Mouse (Mus musculus): ENCODE data around the gene Ly6g6e. TPM values are rescaled to one million over a fixed set of nuclear protein-coding genes. Genes with fewer than 3 reads are reported as not detected.
"Not testable (repeated sequence)": the region's sequence is repeated elsewhere in the genome, so short reads cannot be mapped to it uniquely, and the experiment has no call there.

The Ly6g6e gene
- not detected in 2 replicates for total RNA-seq (2017)

DNA sequence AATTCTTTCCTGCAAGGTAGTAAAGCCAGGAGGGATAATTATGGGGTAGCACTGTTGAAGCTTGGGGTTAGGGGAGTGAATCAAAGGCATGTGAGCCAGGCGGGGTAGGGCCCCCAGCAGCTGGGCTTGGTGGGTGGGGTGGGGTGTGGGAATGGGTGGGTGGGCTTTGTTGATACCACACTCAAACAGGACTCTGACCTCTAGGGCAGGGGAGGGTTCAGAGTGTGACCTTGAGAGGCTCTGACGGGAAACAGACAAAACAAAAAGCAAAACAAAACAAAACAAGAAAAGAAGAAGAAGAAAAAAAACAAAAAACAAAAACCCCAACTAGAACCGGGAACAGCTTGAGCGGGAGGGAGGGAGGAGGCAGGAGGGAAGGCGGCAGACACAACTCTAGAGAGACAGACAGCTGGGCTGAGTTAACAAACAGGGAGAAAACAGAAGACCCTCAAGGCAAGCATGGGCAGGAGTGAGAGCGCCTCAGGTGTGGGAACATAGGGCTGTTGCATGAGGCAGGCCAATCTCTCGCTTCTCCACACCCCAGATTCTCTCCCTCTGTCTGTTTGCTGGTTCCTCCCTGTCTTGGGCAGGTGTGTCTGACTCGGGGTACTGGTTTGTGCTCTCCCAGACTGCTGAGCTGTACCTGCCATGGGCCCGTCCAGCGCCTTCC lies at the start of gene Ly6g6e:
Ly6g6e (plus strand) TSS at position 396 of the 670 bp plus-strand sequence.
- no peak for ATAC-seq (replicated peaks; ENCODE audit: low read depth, poor library complexity, severe bottlenecking)

DNA sequence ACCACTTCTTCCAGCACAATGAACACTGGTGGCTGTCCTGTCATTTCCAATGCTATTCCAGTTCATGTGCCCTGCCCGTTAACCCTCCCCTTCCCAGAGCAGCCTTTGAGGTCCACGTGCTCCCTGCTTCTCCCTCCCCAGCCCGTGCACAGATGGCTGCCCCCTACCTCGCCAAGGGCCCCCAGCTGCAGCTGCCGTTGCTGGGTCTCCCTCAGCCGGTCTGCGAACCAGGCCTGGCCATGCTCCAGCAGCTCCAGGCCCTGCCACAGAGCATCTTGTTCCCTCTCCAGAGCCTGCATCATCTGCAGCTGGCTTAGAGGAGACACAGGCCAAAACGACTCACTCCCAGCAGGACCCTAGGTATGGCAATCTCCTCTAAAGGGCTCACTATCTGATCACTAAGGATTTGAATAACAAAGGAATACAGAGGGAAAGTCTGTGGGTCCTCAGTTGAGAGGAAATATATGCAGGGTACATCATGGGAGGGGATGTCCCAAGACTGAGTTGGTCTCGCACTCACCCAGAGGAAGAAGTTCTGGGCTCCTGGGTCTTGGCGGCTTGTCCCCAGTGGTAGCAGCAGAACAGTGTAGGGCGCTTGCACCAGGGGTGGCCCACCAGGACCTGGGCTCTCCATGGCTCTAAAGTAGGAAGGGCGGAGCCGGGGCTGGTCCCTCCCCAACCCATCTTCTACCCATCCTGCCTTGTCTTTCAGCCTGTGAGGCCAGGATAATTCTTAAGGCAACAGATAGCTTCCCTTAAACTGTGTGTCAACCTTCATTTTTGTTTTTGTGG lies 49.2 kb upstream of the Ly6g6e start, which contains the start of gene Sapcd1:
Sapcd1 (minus strand) TSS at position 740 of the 792 bp plus-strand sequence.
- no peak for ATAC-seq (replicated peaks; ENCODE audit: low read depth, poor library complexity, severe bottlenecking)

DNA sequence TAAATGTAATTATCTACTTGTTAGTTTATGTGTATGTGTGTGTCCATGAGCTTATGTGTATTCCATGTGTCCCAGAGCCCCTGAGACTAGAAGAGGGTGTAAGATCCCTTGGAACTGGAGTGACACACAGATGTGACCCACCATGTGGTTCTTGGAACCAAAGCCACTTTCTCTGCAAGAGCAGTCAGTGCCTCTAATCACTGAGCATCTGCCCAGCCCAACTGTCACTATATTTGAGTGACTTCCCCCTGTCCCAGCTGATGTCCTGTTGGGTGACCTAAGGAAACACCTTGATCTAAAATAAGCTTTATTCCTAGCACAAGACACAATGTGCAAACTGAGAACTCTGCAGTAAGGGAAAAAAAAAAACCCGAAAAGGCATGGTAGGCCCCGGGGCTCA lies 48.4 kb upstream of the Ly6g6e start:
- ATAC-seq (replicated peaks; ENCODE audit: low read depth, poor library complexity, severe bottlenecking): no peak

DNA sequence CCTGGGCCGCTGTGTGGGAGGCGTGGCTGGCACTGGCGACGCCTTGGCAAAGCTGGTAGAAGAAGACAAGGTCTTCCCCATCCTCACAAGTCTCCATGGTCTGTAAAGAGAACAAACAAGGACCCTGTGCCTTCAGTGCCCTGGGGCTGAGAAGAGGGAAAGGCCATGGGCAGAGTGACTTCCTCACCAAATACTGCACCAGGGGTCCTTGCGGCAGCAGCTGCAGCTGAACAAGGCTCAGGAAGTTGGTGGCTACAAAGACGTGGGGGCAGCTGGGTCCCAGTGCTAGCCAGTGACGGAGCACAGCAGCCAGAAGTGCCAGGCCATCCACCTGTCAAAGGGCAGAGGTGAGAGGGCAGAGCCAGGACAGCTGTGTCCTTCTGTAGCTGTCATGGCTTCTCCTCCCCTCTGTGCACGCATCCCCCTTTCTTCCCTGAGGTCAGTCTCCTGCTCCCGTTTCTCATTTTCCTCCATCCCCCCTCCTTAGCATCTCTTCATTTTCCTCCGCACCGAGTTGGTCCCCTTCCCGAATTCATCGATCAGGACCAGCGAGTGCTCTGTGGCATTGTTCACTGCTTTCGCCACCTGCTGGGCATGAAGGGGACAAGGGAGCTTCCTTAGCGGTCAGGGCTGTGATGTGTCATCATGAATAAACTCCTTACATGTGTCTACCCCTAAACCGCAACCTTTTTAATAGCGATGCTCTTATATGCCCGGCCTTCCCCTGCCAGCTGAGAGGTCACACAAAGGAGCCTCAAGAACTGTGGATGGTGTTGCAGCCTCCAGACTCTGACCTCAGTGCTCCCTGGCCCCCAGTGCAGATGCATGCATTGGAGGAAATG lies 46.8 kb upstream of the Ly6g6e start:
- peak; percentile 67 for ATAC-seq (replicated peaks; ENCODE audit: low read depth, poor library complexity, severe bottlenecking)

DNA sequence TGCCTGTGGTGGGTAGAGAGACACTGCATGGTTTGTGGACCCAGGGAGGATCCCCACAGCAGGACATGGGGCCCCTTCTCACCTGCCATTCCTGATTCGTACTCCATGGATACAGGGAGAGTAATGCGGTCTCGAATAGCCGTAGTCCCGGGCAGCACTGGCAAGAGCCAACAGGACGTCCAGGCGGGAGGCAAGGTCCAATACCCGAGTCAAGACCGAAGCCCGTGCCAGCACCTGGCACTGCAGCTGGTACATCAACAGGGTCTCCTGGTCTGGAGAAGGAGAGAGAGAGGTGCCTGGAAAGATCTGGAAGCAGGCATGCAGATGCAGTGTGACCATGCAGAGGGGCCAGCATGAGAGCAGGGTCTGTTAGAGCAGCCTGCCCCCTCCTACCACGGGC lies 45.4 kb upstream of the Ly6g6e start:
- no peak for ATAC-seq (replicated peaks; ENCODE audit: low read depth, poor library complexity, severe bottlenecking)

DNA sequence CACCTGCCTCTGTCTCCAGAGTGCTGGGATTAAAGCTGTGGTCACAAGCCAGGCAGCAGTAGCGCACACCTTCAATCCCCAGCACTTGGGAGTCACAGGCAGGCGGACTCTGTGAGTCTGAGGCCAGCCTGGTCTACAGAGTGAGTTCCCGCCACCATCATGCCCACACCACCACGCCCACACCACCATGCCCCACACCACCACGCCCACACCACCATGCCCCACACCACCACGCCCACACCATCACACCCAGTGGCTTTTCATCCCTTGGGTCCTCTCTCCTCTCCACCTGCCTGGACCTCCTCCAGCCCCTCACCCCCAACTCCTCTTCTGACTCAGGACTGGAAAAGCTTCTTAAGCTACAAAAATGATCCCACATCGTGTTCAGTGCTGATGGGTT lies 44.8 kb upstream of the Ly6g6e start:
- no peak for ATAC-seq (replicated peaks; ENCODE audit: low read depth, poor library complexity, severe bottlenecking)

DNA sequence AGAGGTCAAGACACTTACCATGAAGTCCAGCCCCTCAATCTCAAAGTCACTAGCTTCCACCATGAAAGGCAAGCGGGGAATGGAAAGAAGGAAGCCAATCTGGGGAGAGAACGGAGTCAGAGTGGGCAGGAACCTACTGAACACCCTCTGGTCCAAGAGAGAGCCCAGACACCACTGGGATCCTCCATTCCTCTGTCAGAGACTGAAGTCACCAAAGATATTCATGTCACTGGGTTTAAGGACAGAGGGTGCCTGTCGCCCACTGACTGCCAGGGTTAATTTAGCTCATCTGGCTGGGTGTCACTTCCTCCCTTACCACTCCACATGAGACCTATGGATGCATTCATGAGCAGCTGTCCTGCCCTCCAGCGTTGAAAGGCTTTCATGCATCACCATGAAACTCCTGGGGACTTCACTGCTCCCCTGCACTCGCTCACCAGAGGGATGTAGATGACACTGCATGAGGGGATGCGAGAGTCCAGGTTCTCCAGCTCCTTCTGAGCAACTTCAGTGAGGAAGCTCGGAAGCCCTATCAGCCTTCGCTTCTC lies 44.3 kb upstream of the Ly6g6e start:
- ATAC-seq (replicated peaks; ENCODE audit: low read depth, poor library complexity, severe bottlenecking): 0 out of 2 replicates have a peak, but pooled peaks have one; percentile 19

DNA sequence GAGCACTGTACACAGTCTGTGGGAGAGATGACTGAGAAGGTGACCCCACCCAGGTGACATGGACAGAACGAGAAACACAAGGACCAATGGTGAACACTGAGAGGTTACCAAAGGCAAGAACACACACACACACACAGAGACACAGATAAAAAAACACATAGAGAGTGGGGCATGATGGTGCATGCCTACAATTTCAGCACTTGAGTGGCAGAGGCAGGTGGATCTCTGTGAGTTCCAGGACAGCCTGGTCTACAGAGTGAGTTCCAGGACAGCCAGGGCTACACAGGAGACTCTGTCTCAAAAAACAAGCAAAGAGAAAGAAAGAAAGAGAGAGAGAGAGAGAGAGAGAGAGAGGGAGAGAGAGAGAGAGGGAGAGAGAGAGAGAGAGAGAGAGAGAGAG lies 43.0 kb upstream of the Ly6g6e start:
- not testable (repeated sequence) for ATAC-seq (replicated peaks; ENCODE audit: low read depth, poor library complexity, severe bottlenecking)

DNA sequence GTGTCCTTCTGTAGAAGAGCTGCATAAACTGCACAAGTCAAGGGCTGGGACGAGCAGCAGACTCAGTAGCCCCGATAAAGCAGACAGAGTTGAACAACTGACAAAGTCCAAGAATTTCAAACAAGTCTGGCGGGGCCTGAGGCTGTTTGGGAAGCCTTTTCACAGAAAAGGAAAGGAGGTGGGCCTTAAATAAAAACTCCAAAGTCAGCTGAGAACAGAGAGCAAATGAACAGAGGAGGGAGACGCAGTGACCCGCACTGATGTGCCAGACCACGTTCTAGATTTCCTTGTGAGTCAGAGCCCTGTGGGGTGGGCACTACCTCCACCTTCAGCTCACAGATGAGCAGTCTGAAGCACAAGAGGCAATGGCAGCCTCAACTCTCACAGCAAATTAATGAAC lies 41.8 kb upstream of the Ly6g6e start:
- no peak for ATAC-seq (replicated peaks; ENCODE audit: low read depth, poor library complexity, severe bottlenecking)

DNA sequence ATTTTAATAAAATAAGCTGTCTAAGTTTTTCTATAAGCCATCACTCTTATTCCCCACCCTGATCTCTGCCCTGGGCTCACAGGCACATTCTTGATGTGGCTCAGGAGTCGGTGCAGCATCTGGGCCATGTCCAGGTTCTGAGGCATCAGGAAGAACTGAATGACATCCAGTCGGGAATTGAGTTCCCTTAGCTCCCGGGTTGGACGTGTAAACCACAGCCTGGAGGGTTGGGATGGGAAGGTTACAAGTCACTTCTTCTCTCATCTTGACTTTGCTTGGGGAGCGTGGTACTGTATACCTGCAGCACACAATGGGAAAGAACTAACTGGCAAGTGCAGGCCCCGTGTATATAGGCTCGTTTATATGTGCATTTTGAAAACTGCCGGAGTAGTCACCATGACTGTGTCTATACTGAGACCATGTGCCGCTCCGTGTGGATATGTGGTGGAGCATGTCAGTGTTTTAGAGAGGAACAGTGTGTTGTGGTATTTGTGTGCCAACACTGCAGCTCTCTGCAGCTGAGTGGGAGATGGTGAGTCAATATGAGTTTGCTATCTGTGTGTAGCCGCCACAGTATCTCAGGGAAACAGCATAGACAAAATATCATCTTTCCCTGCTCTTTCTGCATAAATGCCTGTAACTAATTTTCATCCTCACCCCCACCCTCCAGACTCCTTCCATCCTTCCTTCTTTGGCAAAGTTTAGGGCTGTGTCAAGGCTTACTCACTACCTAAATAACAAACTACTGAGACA lies 37.4 kb upstream of the Ly6g6e start:
- ATAC-seq (replicated peaks; ENCODE audit: low read depth, poor library complexity, severe bottlenecking): no peak

DNA sequence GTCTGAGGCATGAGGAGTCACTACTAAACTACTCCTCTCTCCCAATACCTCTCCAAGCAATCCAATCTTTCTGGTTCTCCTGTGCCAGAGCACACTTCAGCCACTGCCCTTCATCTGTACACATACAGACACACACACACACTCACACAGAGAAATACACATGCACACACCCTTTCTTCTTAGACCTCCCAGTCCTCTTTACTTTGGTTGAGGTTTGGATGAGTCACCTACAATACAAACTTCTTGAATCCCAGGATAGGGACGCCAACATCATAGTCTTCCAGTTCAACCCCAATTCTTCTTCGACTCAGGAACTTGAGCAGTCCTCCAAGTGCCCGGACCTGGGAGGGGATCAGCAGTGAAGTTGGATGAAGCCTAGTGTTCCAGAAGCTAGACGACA lies 32.9 kb upstream of the Ly6g6e start:
- ATAC-seq (replicated peaks; ENCODE audit: low read depth, poor library complexity, severe bottlenecking): no peak

DNA sequence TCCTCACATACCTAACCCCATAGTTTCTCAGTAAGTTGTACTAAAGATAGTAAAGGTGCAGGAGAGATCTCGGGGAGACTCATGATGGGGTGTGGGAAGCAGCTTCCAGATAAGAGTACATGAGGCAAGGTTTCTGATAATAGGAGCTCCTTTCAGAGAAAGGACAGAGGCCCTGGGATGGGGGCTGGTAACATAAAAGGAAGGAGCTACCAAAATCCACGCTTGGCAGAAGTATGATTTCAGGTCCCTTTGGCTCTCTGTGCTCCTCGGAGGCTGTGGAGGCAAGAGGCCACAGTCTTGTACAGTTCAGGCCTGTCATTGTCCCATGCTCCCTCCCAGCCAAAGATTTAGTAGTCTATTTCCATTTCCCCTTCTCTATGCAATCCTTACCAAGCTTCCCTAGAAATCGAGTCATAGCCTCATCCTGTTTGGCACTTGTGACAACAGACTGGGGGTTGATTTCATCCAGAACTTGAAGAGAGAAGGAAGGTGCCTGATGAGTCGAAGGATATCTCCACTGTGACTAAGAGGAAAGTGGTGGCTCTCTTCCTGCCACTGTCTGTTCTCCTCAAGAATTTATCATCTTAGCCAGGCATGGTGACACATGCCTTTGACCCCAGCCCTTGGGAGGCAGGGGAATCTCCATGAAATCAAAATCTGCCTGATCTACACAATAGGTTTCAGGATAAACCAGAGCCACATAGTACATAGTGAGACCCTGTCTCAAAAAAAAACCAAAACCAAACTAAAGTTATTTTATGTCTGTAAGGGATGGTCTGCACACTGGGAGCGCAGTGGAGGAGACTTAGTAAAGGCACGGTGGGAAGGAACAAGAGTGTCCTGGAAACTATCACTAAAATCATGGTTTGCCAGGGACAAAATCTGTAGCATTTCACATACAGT lies 31.5 kb upstream of the Ly6g6e start:
- no peak for ATAC-seq (replicated peaks; ENCODE audit: low read depth, poor library complexity, severe bottlenecking)

DNA sequence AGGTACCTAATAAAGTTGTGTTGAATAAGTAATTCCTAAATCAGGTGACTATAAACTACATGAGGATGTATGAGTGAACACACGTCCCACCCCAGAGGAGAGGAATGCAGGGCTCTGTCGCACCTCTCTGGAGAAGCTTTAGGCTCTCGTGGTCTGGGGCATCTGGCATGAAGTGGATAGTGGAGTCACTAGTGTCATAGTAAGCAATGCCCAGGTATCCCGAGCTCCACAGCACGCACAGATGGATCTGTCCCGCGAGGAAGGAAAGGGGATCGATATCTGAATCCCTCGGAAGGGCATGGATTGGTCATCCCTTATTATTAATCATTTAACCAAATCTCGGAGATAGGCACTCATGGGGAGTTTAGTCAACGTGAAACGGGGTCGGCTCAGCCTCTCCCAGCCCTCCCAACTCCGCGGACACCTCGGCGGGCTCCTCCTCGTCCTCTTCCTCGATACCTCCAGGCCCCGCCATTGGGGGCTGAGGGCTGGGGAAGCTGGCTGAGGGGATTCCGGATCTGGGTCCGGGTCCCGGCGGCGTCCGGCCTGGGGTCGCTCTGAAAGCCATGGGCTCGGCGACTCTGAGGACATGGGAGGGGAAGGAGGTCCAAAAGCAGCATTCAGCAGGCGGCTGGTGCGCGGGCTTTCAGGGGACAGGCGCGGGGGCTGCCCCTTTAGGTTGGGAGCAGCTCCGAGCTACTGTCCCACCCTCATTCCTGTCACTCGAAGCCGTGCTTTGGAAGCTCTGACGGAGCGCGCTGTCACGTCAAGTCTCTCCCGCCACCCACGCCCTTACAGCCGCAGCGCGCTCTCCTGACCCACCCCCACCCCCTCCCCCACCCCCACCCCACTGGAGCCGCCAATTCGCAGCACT lies 30.7 kb upstream of the Ly6g6e start:
- no peak for ATAC-seq (replicated peaks; ENCODE audit: low read depth, poor library complexity, severe bottlenecking)

DNA sequence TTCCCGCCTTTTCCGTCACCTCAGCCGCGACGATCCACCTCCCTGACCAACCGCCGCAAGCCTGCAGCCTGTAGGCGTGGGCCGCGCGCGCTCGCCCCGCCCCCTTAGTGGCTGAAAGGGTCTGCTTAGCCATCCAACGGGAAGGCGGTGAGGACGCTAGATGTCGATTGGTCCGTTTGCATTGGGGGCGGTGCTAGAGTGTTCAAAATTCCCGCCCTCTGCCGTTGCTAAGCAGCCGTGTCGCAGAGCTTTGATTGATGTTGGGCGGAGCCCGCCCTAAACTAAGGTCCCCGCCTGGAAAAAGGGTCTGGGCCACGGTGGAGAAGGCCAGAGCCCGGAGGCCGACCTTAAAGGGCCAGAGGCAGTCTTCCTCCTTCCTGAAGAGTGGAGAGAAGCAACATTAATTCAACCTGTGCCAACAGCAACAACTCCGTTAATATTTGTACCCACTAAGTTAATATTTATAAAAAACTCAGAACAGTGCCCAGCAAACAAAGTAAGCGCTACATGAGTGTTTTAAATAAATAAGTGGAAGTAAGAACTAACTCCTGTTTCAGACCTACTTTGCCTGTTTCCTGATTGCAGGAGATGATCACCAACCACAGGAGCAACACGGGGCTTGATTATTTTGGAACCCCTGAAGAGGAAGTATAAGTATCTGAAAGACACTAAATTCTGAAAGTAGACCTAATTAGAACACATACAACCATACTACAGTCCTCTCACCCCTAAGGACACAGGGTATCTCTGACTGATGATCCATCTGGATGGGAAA lies 29.8 kb upstream of the Ly6g6e start, which contains the start of gene Msh5:
Msh5 (minus strand) TSS at position 65 of the 775 bp plus-strand sequence.
- peak; percentile 71 for ATAC-seq (replicated peaks; ENCODE audit: low read depth, poor library complexity, severe bottlenecking)

DNA sequence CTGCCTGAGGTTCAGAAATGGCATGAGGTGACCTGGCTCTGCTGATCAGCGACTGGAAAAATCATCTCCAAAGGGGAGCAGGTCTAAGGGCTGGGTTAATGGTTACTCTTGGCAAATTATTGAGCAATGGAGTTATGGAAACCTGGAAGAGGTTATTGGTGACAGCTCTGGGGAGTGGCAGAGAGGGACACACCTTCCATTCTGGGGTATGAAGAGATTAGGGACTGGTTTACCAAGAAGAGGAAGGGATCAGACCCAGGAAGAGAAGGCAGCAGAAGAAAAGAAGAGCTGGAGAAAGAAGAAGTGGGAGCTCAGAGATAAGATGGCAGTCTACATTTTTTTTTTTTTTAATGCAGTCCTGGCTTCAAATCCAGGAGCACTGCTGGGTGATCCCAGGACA lies 29.0 kb upstream of the Ly6g6e start:
- ATAC-seq (replicated peaks; ENCODE audit: low read depth, poor library complexity, severe bottlenecking): no peak

DNA sequence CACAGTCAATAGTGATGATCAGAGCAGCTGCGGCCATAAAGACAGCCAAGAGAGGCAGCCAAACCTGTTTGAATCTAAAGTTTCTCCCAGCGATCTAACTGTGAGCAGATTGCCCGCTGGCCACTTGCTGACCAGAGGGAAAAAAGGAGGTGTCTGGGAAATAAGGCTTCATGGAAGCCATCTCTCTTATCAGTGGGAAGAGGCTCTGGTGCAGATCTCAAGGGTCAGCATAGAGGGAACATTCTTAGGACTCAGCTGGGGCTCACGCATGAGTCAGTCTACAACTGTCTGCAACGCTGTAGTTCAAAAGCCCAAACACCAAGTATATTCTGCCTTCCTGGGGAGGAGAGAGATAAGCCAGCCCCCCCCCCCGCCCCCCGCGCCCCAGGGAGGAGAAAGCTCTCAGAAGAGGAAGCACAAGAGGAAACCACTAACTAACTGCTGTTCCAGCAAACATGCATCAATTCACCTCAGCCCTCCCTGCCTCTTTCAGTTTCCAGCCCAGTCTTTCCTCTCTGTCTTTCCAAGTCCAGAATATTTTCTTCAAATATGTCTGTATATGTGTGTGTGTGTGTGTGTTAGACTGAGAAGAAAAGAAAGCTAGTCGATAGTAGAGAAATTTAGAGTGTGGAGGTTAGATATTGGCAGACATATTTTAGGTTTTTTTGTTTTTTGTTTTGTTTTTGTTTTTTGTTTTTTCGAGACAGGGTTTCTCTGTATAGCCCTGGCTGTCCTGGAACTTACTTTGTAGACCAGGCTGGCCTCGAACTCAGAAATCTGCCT lies 28.4 kb upstream of the Ly6g6e start:
- ATAC-seq (replicated peaks; ENCODE audit: low read depth, poor library complexity, severe bottlenecking): peak; percentile 10
